Mouse (Mus musculus): ENCODE results near the gene Ppp1r14a. TPM values are rescaled to one million over a fixed set of nuclear protein-coding genes. Genes with fewer than 3 reads are reported as not detected.

The Ppp1r14a gene
- polyA plus RNA-seq, 1 experiment, result 31.2 TPM

Other genes starting within 250 kb of the Ppp1r14a start
- gene Ryr1, start 164.1 kb upstream of the Ppp1r14a start, polyA plus RNA-seq (2012; rRNA removed), result 0.09 and 0.11 TPM in 2 replicates
- 2.1 and 2.9 TPM in 2 replicates for gene Rasgrp4, start 154.5 kb upstream of the Ppp1r14a start, polyA plus RNA-seq (2012; rRNA removed)
- gene Fam98c, start 133.1 kb upstream of the Ppp1r14a start, polyA plus RNA-seq (2012; rRNA removed), result 115 and 131 TPM in 2 replicates
- gene Ggn, start 119.1 kb upstream of the Ppp1r14a start, polyA plus RNA-seq (2012; rRNA removed), result 0.40 and 0.47 TPM in 2 replicates
- gene Spred3, start 118.9 kb upstream of the Ppp1r14a start, polyA plus RNA-seq (2012; rRNA removed), result 1.1 and 1.8 TPM in 2 replicates
- 201 and 229 TPM in 2 replicates for gene Psmd8, start 108.6 kb upstream of the Ppp1r14a start, polyA plus RNA-seq (2012; rRNA removed)
- gene Catsperg1, start 75.3 kb upstream of the Ppp1r14a start, polyA plus RNA-seq (2012; rRNA removed), result 0.56 and 0.80 TPM in 2 replicates
- gene Kcnk6, start 56.8 kb upstream of the Ppp1r14a start, polyA plus RNA-seq (2012; rRNA removed), result 26.5 and 33.1 TPM in 2 replicates
- gene Yif1b, start 51.0 kb upstream of the Ppp1r14a start, polyA plus RNA-seq (2012; rRNA removed), result 49.5 and 53.2 TPM in 2 replicates
- 527 and 553 TPM in 2 replicates for gene 2200002D01Rik, start 40.8 kb upstream of the Ppp1r14a start, polyA plus RNA-seq (2012; rRNA removed)
- gene Spint2, start 7.4 kb upstream of the Ppp1r14a start, polyA plus RNA-seq (2012; rRNA removed), result 1,158 and 1,420 TPM in 2 replicates
- gene Dpf1, start 14.6 kb downstream of the Ppp1r14a start, polyA plus RNA-seq (2012; rRNA removed), result 0.45 and 0.55 TPM in 2 replicates
- gene Sipa1l3, start 229.3 kb downstream of the Ppp1r14a start, polyA plus RNA-seq (2012; rRNA removed), result 46.5 and 86.4 TPM in 2 replicates

All from large intestine, adult 2 months (tissue).